ENCODE assay signal across 9 mouse cellular contexts in the genomic region with DNA sequence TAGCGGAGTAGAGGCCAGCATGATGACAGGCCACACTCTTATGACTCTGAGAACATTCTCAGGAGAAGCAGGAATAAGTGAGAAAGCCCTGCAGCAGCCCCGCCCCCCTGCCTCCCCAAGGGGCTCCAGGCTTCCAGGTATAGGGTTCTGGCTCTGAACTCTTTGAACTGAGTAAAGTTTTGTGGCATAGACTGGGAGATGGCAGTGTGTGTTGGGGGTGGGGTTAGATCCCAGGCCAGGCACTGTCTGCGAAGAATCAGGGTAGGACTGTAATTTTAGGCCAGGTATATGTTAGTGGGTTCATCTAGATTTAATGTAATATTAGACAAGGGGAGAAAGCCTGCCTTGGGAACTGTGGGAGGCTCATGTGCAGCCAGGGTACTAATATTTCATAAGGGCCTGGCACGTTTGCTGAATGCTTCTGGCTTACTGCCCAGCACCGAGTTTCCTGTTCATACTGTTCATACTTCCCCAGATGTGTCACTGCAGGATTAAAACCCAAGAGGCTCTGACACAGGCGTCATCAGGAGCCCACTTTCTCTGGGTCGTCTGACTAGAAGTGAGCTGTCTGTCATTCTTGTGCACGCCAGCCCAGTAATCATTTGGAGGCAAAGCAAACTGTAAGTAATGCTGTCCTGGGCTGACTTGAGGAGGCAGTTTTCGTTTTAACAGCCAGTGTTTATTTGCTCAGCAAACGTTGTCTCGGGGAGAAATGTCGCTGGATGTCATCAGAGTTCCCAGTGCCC. TPM values are rescaled to one million over a fixed set of nuclear protein-coding genes. Genes with fewer than 3 reads are reported as not detected.
A peak's percentile ranks its signal among the peaks of the same experiment; 100 is the strongest.
DNase-seq lines count a peak whose midpoint lies in the region; ATAC-seq and TF ChIP-seq lines count a peak whose summit lies in the region.
"Had no signal": no experiment of that assay in that cellular context is flagged by ENCODE, and none has a peak within 500 bp of the region (broad histone marks: within the 10 kb centered on the region; RNA-seq: fewer than 3 reads in every experiment).

Gene Il1r1 (plus strand): TSS at position 542 of the 746 bp plus-strand sequence.

- 54% methylated on average over 12 of the region's 12 CpGs for WGBS in hindbrain, embryonic 16.5 days
- WGBS in hindbrain, embryonic 14.5 days = 60% methylated on average over 12 of the region's 12 CpGs
- 30% methylated on average over 12 of the region's 12 CpGs for WGBS in heart, embryonic 11.5 days (ENCODE audit: insufficient replicate concordance)
- WGBS in midbrain, embryonic 13.5 days = 75% methylated on average over 12 of the region's 12 CpGs

- TF ChIP-seq CTCF in bone marrow macrophage, adult 2 months (IDR thresholded peaks at IDR 0.05; ENCODE audit: low read depth, low read length) = no peak

- no peaks in the 10 kb centered on the region for H3K4me1 ChIP-seq in hindbrain, embryonic 16.5 days (ENCODE audit: control insufficient read depth, insufficient read depth, low read depth, low read length)
- 0 out of 2 replicates have a peak, but pooled peaks cover 6% of the 10 kb centered on the region for H3K4me1 ChIP-seq in hindbrain, embryonic 14.5 days (replicated peaks; ENCODE audit: control insufficient read depth, insufficient read depth, low read length)
- peaks cover 20% of the 10 kb centered on the region for H3K4me1 ChIP-seq in bone marrow macrophage, adult 2 months (ENCODE audit: control insufficient read depth, insufficient read depth, low read length)
- peaks cover 4% of the 10 kb centered on the region; the same call in 1 of the 2 replicates for H3K4me1 ChIP-seq in heart, embryonic 11.5 days (ENCODE audit: control insufficient read depth, insufficient read depth, low read length)
- H3K4me1 ChIP-seq in midbrain, embryonic 13.5 days (replicated peaks) = no peaks in the 10 kb centered on the region

- no peak within 1 kb of the TSS for H3K27ac ChIP-seq in hindbrain, embryonic 16.5 days (ENCODE audit: low read depth, low read length)
- no peak within 1 kb of the TSS for H3K27ac ChIP-seq in hindbrain, embryonic 14.5 days
- no peak within 1 kb of the TSS for H3K27ac ChIP-seq in bone marrow macrophage, adult 2 months (ENCODE audit: insufficient read depth, low read depth, low read length)
- H3K27ac ChIP-seq in heart, embryonic 11.5 days (ENCODE audit: low read depth, low read length) = peak within 1 kb of the TSS; percentile 46; the same call in 1 of the 2 replicates
- H3K27ac ChIP-seq in midbrain, embryonic 13.5 days = no peak within 1 kb of the TSS

- H3K36me3 ChIP-seq in hindbrain, embryonic 16.5 days (ENCODE audit: control insufficient read depth, insufficient read depth, low read length) = no peaks in the 10 kb centered on the region
- no peaks in the 10 kb centered on the region for H3K36me3 ChIP-seq in hindbrain, embryonic 14.5 days (replicated peaks; ENCODE audit: control insufficient read depth, insufficient read depth)
- H3K36me3 ChIP-seq in heart, embryonic 11.5 days (ENCODE audit: control insufficient read depth, insufficient read depth, low read length) = no peaks in the 10 kb centered on the region
- H3K36me3 ChIP-seq in midbrain, embryonic 13.5 days = no peaks in the 10 kb centered on the region
- H3K36me3 ChIP-seq: G1E had no signal

- H3K9me3 ChIP-seq in hindbrain, embryonic 16.5 days (ENCODE audit: control insufficient read depth, low read length) = no peaks in the 10 kb centered on the region
- H3K9me3 ChIP-seq in hindbrain, embryonic 14.5 days (ENCODE audit: control insufficient read depth, low read length) = no peaks in the 10 kb centered on the region
- no peaks in the 10 kb centered on the region for H3K9me3 ChIP-seq in heart, embryonic 11.5 days (replicated peaks; ENCODE audit: control insufficient read depth, low read length)
- no peaks in the 10 kb centered on the region for H3K9me3 ChIP-seq in midbrain, embryonic 13.5 days
- H3K9me3 ChIP-seq: G1E had no signal

- no peak within 1 kb of the TSS for H3K4me3 ChIP-seq in hindbrain, embryonic 16.5 days (ENCODE audit: low read length)
- no peak within 1 kb of the TSS for H3K4me3 ChIP-seq in hindbrain, embryonic 14.5 days (replicated peaks; ENCODE audit: low read length)
- peak within 1 kb of the TSS; percentile 31 for H3K4me3 ChIP-seq in bone marrow macrophage, adult 2 months (ENCODE audit: insufficient read depth, low read length)
- 0 out of 2 replicates have a peak within 1 kb of the TSS, but pooled peaks have one; percentile 12 for H3K4me3 ChIP-seq in heart, embryonic 11.5 days (ENCODE audit: low read depth, low read length)
- no peak within 1 kb of the TSS for H3K4me3 ChIP-seq in midbrain, embryonic 13.5 days (replicated peaks)

- H3K4me2 ChIP-seq in hindbrain, embryonic 16.5 days (ENCODE audit: low read length) = no peak within 1 kb of the TSS
- no peak within 1 kb of the TSS for H3K4me2 ChIP-seq in hindbrain, embryonic 14.5 days (replicated peaks)
- H3K4me2 ChIP-seq in heart, embryonic 11.5 days = peak within 1 kb of the TSS; percentile 41
- no peak within 1 kb of the TSS for H3K4me2 ChIP-seq in midbrain, embryonic 13.5 days (replicated peaks)

- 0 out of 2 replicates have a peak, but pooled peaks have one; percentile 42 for ATAC-seq in hindbrain, embryonic 16.5 days
- ATAC-seq in hindbrain, embryonic 14.5 days (ENCODE audit: low FRiP score) = no peak
- no peak for ATAC-seq in heart, embryonic 11.5 days (replicated peaks; ENCODE audit: insufficient number of reproducible peaks, low FRiP score, low TSS enrichment)
- no peak for ATAC-seq in midbrain, embryonic 13.5 days

- no peaks in the 10 kb centered on the region for H3K27me3 ChIP-seq in hindbrain, embryonic 16.5 days (replicated peaks; ENCODE audit: control insufficient read depth, insufficient read depth, low read length)
- no peaks in the 10 kb centered on the region for H3K27me3 ChIP-seq in hindbrain, embryonic 14.5 days (ENCODE audit: control insufficient read depth, insufficient read depth, low read length)
- H3K27me3 ChIP-seq in heart, embryonic 11.5 days (ENCODE audit: control insufficient read depth, insufficient read depth, low read length) = no peaks in the 10 kb centered on the region
- H3K27me3 ChIP-seq in midbrain, embryonic 13.5 days = no peaks in the 10 kb centered on the region

- no peak within 1 kb of the TSS for H3K9ac ChIP-seq in hindbrain, embryonic 16.5 days (ENCODE audit: low read depth, low read length)
- no peak within 1 kb of the TSS for H3K9ac ChIP-seq in hindbrain, embryonic 14.5 days
- no peak within 1 kb of the TSS for H3K9ac ChIP-seq in heart, embryonic 11.5 days (ENCODE audit: low read depth, low read length)
- no peak within 1 kb of the TSS for H3K9ac ChIP-seq in midbrain, embryonic 13.5 days (replicated peaks)

- DNase-seq in hindbrain, embryonic 14.5 days (ENCODE audit: low spot score) = no peak
- DNase-seq in kidney, postnatal 36 days = peak; percentile 89
- peak; percentile 12 for DNase-seq in mesoderm, embryonic 11.5 days (ENCODE audit: low read depth, low spot score)
- DNase-seq in T-cell, adult 2 months (ENCODE audit: low spot score) = no peak

- no peak for TF ChIP-seq POLR2A in bone marrow macrophage, adult 2 months (IDR thresholded peaks at IDR 0.05; ENCODE audit: borderline replicate concordance, low read depth, low read length)

RNA-seq across cellular contexts. Expression of gene Il1r1, which starts in this region (rescaled TPM):
- polyA plus RNA-seq in hindbrain, embryonic 16.5 days (2015; fragmentation: Nextera tagmentation; extraction: Ambion mirVana) = 0.70 and 0.75 TPM in 2 replicates
- 0.66 and 0.70 TPM in 2 replicates for polyA plus RNA-seq in hindbrain, embryonic 14.5 days (2014; fragmentation: Nextera tagmentation; extraction: Ambion mirVana)
- 0.38 and 0.55 TPM in 2 replicates for polyA plus RNA-seq in bone marrow macrophage, adult 2 months (2012; ENCODE audit: insufficient read depth, insufficient read length, missing spikeins)
- 7.9 and 9.8 TPM in 2 replicates for polyA plus RNA-seq in heart, embryonic 11.5 days (2014; fragmentation: Nextera tagmentation; extraction: Ambion mirVana)
- 0.45 and 0.55 TPM in 2 replicates for polyA plus RNA-seq in midbrain, embryonic 13.5 days (2015; fragmentation: Nextera tagmentation; extraction: Ambion mirVana)
- polyA plus RNA-seq: G1E had no signal

Comparison
In these comparisons a context has a peak if more than half of its experiments do, and no peak if none do; other contexts are left out.
1. Peak in ATAC-seq in hindbrain, embryonic 16.5 days; RNA of the gene not detected or under 1 TPM.
2. H3K4me3 ChIP-seq: peak in bone marrow macrophage, adult 2 months (single experiment) and heart, embryonic 11.5 days (single experiment); none in hindbrain, embryonic 16.5 days (single experiment), hindbrain, embryonic 14.5 days (single experiment) and midbrain, embryonic 13.5 days (single experiment).
3. DNase-seq: peak in kidney, postnatal 36 days (2 of 2) and mesoderm, embryonic 11.5 days (single experiment); none in hindbrain, embryonic 14.5 days (single experiment) and T-cell, adult 2 months (single experiment).